Mouse (Mus musculus): ENCODE data around the gene Cd164l2.

Gene Cd164l2

GRCm38 (mm10) chr4:133255392-133255791, 43.5 kb downstream of the Cd164l2 start:
- in situ Hi-C loops (cut with MboI, MseI), result loop anchor here (5.0 kb wide), 1 partner anchor 42 kb away; no protein-coding TSS in a partner anchor

- in situ Hi-C loops (cut with MboI, MseI), result loop anchor here (5.0 kb wide), 1 partner anchor 40 kb away; no protein-coding TSS in a partner anchor
Observed at GRCm38 (mm10) chr4:133256820-133257219, 44.9 kb downstream of the Cd164l2 start.

GRCm38 (mm10) chr4:133257230-133257629, 45.3 kb downstream of the Cd164l2 start:
- in situ Hi-C loops (cut with MboI, MseI), result loop anchor here (5.0 kb wide), 1 partner anchor 40 kb away; no protein-coding TSS in a partner anchor

GRCm38 (mm10) chr4:133257798-133258408, 46.0 kb downstream of the Cd164l2 start:
- in situ Hi-C loops (cut with MboI, MseI), result loop anchor here (5.0 kb wide), 1 partner anchor 39 kb away; no protein-coding TSS in a partner anchor

GRCm38 (mm10) chr4:133261641-133262374, 49.9 kb downstream of the Cd164l2 start:
- in situ Hi-C loops (cut with MboI, MseI), result no loop called here

GRCm38 (mm10) chr4:133262375-133262765, 50.4 kb downstream of the Cd164l2 start:
- in situ Hi-C loops (cut with MboI, MseI), result no loop called here

GRCm38 (mm10) chr4:133262882-133263281, 51.0 kb downstream of the Cd164l2 start, which contains the start of gene Sytl1:
TSS of gene Sytl1 (minus strand) at chr4:133263113.
- in situ Hi-C loops (cut with MboI, MseI), result no loop called here

- in situ Hi-C loops (cut with MboI, MseI), result no loop called here
Observed at GRCm38 (mm10) chr4:133263756-133264155, 51.8 kb downstream of the Cd164l2 start.

GRCm38 (mm10) chr4:133264559-133264958, 52.6 kb downstream of the Cd164l2 start:
- in situ Hi-C loops (cut with MboI, MseI), result no loop called here

GRCm38 (mm10) chr4:133265297-133265696, 53.4 kb downstream of the Cd164l2 start:
- in situ Hi-C loops (cut with MboI, MseI), result no loop called here

- in situ Hi-C loops (cut with MboI, MseI), result no loop called here
Observed at GRCm38 (mm10) chr4:133265759-133266158, 53.8 kb downstream of the Cd164l2 start.

- in situ Hi-C loops (cut with MboI, MseI), result no loop called here
Observed at GRCm38 (mm10) chr4:133266248-133266880, 54.4 kb downstream of the Cd164l2 start.

GRCm38 (mm10) chr4:133268931-133269330, 57.0 kb downstream of the Cd164l2 start:
- in situ Hi-C loops (cut with MboI, MseI), result no loop called here

GRCm38 (mm10) chr4:133269596-133269995, 57.7 kb downstream of the Cd164l2 start:
- in situ Hi-C loops (cut with MboI, MseI), result no loop called here

GRCm38 (mm10) chr4:133270929-133271328, 59.0 kb downstream of the Cd164l2 start:
- in situ Hi-C loops (cut with MboI, MseI), result no loop called here

Data from regulatory T cell (primary cell).